Mouse (Mus musculus) cerebellum, adult 2 months (tissue): ENCODE measurements at regions not wholly inside any gene's neighbourhood (a gene's known extent, or its start where the extent isn't known, plus 50 kb on each side); places are given as distances from the start of the nearest gene placed in this dataset.

Source experiments
- DNase-seq, 2 experiments: peaks; one replicate each; pipeline ENCODE4 v3.0.0; 2021
- H3K27ac ChIP-seq: fragments of 200-500 bp; 2 replicates; pipeline ENCODE4 v1.5.1; 2012; ENCODE audit warnings: low read length, control low read depth, inconsistent platforms; ENCODE audit not compliant: insufficient read depth
- H3K27me3 ChIP-seq: fragments of 200-500 bp; 2 replicates; pipeline ENCODE4 v1.6.1; 2012; ENCODE audit warnings: inconsistent platforms, mild to moderate bottlenecking, low read length, moderate library complexity; ENCODE audit not compliant: control insufficient read depth, insufficient read depth
- H3K4me1 ChIP-seq: fragments of 200-500 bp; 2 replicates; pipeline ENCODE4 v1.6.1; 2011; ENCODE audit warnings: low read length; ENCODE audit not compliant: control insufficient read depth, insufficient read depth
- H3K4me3 ChIP-seq: fragments of 200-500 bp; replicated peaks from 2 replicates; pipeline ENCODE3; 2011; ENCODE audit warnings: mild to moderate bottlenecking, low read depth, low read length, control low read depth; ENCODE audit not compliant: insufficient read depth
- CTCF ChIP-seq: fragments of 200-500 bp; IDR thresholded peaks from 2 replicates; pipeline ENCODE4 v1.5.1; 2011; ENCODE audit warnings: low read depth, mild to moderate bottlenecking, control low read depth, low read length, moderate library complexity, borderline replicate concordance; ENCODE audit not compliant: insufficient read depth
- POLR2A ChIP-seq: fragments of 200-500 bp; IDR thresholded peaks from 2 replicates; pipeline ENCODE4 v1.6.1; 2011; ENCODE audit warnings: low read length, control low read depth, borderline replicate concordance; ENCODE audit not compliant: insufficient read depth
- WGBS: fragments of 180-500 bp; shearing (Covaris S2); methylation state at CpG from one replicate; pipeline ENCODE4 v1.1.7; 2018; 5-methylcytosine and 5-hydroxymethylcytosine counted together

DNA sequence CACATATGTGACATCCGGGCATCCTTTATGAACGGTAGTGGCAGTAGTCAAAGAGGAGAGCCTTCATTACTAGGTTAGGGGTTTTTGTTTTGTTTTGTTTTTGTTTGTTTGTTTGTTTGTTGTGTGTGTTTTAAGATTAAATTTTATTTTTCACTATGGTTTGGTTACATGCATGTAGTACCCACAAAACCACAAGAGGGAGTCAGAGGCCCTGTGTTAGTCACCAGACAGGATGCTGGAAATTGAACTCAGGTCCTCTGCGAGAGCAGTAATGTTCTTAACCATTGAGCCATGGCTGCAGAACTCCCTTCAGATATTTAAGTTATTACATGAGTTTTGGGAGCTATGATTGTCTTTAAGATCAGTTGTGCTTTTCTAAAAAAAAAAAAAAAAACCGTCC lies 109.3 kb upstream of the Tmco5 start:
- H3K4me3 ChIP-seq, result no peak overlapping the region
- no peak for TF ChIP-seq POLR2A
- no peak for TF ChIP-seq CTCF
- no peak overlapping the region for H3K27ac ChIP-seq
- no peaks in the 10 kb centered on the region for H3K27me3 ChIP-seq
- 94% methylated on average over 4 of the region's 4 CpGs for WGBS
- DNase-seq, result no peak
- H3K4me1 ChIP-seq, result no peaks in the 10 kb centered on the region

DNA sequence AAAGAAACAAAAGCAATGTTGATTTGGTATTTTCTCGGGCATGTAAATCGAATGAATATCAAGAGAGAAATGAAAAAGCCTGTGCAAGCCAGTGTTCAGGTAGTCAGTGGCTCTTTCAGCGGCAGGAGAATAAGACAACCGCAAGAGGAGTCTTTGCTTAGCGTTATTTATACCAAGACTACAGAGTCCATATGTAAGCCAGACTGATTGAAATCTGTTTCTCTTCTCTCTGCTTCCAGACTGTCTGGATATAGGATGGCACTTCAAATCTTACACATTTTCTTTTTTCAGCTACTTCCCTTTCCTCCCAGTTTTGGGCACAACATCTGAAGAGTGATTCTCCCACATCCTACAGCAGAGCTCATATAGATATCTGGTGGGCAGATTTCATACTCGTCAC lies 105.9 kb upstream of the Tmco5 start:
- 91% methylated on average over 6 of the region's 6 CpGs for WGBS
- H3K27ac ChIP-seq, result no peak overlapping the region
- no peak for DNase-seq
- no peaks in the 10 kb centered on the region for H3K27me3 ChIP-seq
- H3K4me1 ChIP-seq, result no peaks in the 10 kb centered on the region
- H3K4me3 ChIP-seq, result no peak overlapping the region
- no peak for TF ChIP-seq POLR2A
- no peak for TF ChIP-seq CTCF

DNA sequence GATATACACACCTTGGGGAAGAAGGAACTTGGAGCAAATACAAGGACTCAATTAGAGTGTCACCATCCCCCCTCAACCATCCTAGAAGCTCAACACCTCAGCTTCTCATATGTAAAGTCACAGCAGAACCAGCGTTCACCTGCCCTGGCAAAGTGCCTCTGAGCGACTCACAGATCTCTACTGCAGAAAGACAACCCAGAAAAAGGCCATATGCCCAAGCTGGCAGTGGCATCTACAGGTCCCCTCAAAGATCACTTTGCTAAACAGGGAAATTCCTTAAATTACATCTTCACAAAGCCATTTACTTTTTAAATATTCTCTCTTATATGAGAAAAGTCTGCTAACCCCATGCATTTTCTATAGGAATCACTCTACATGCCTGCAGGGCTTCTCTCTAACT lies 78.3 kb upstream of the Tmco5 start:
- H3K4me3 ChIP-seq, result no peak overlapping the region
- WGBS, result 75% methylated on average over 2 of the region's 2 CpGs
- no peaks in the 10 kb centered on the region for H3K27me3 ChIP-seq
- TF ChIP-seq CTCF (no peak), POLR2A (no peak)
- no peak for DNase-seq
- no peaks in the 10 kb centered on the region for H3K4me1 ChIP-seq
- H3K27ac ChIP-seq, result no peak overlapping the region

DNA sequence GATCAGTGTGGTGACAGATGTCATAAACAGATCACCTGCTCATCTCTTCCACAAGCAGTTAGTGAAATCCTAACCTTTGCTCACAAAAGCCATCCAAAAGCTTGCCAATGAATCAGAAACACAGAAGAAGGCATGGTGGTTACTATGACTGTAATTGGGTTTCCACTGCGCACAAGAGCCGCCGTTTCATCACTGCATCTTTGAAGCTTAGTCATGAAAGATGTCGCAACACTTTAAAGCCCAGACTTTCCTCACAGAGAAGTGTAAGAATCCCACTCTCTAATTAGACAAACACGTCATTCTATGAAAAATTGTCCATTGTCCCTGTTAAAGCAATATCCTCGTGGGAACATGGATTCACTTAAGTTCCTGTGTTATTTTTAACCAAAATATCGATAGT lies 76.9 kb upstream of the Tmco5 start:
- TF ChIP-seq CTCF, result no peak
- no peak for TF ChIP-seq POLR2A
- Histone ChIP-seq H3K4me1 (no peaks in the 10 kb centered on the region), H3K27me3 (no peaks in the 10 kb centered on the region), H3K4me3 (no peak overlapping the region), H3K27ac (no peak overlapping the region)
- 85% methylated on average over 7 of the region's 7 CpGs for whole genome bisulfite sequencing
- DNase-seq, result no peak

DNA sequence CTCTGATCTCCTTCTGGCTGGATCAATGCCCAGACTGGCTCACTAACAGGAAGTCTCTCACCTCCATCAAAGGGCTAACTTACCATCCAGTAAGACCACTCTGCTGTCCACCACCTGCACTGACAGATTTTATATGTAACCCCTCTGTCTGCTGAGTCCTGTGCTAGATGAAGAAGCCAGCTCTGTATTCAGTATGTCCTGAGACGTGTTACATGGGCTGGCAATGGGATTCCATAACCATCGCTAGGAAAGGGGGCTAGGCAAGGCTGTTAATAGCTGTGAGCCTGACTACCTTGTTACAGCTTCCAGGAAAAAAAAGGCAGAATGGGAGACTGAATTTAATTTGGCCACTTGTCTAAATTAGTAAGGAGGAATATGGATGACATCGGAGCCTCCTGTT lies 71.3 kb upstream of the Tmco5 start:
- WGBS, result 80% methylated on average over 3 of the region's 3 CpGs
- no peak overlapping the region for H3K27ac ChIP-seq
- TF ChIP-seq POLR2A (no peak), CTCF (no peak)
- H3K27me3 ChIP-seq, result no peaks in the 10 kb centered on the region
- no peak overlapping the region for H3K4me3 ChIP-seq
- no peak for DNase-seq
- H3K4me1 ChIP-seq, result no peaks in the 10 kb centered on the region

DNA sequence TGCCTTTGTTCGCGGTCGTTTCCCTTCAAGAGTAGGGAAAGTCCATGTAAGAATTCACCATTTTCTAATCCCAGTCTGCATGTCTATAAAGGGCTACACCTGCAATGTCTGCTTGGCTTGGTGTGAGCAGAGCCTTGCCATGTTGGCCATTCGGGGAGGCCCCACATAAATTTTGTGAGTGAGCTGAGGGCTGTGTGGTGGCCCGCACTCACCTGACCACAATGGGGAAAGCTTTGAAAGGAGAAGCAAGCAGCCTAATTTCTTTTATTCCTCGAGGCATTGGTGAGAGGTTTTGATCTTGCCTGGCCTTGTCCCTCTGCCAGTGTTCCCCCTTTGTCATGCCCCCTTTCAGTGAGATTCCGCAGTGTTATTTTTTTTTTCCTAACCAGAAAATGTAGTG lies 70.9 kb upstream of the Tmco5 start:
- Histone ChIP-seq H3K27me3 (no peaks in the 10 kb centered on the region), H3K27ac (no peak overlapping the region), H3K4me1 (no peaks in the 10 kb centered on the region), H3K4me3 (no peak overlapping the region)
- TF ChIP-seq CTCF, result no peak
- no peak for TF ChIP-seq POLR2A
- 75% methylated on average over 7 of the region's 7 CpGs for WGBS
- no peak for DNase-seq

DNA sequence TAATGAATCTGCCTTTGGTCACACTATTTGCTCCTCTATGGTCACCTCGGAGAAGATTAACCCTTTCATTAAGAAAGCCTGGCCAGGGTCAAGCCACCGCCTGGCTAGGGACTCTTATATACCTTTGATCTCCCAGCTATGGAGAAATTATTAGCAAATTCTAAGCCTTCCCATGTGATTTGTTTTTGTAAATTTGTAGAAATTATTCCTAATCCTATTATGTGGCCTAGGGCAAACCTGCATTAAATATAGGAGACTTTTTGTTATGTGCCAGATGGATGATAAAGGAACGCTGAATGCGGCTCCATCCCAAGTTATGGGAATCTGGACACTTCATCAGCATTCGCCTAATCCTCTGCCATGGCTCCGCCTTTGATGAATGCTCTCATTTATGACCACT lies 70.4 kb upstream of the Tmco5 start:
- TF ChIP-seq POLR2A, result no peak
- no peak for TF ChIP-seq CTCF
- H3K27me3 ChIP-seq, result no peaks in the 10 kb centered on the region
- no peak overlapping the region for H3K27ac ChIP-seq
- WGBS, result 70% methylated on average over 6 of the region's 6 CpGs
- DNase-seq, result no peak
- no peak overlapping the region for H3K4me3 ChIP-seq
- no peaks in the 10 kb centered on the region for H3K4me1 ChIP-seq

DNA sequence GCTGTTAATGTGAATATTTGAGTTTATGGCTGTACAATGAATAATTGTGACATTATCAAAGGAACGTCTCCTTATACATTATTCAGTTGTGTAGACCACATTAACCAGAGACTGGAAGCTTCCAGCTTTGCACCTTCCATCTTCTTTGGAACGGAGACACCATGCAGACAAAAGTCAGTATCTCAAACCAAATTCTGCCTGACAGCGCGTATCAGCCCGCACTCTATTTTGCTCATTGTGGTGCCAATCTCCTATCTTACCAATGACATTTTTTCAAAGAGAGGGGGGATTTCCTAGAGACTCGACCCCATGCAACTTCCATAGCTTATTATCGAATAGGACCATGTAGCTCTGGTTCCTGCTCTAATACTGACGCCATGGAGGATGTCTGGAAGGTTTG lies 69.9 kb upstream of the Tmco5 start:
- H3K4me3 ChIP-seq, result no peak overlapping the region
- WGBS, result 87% methylated on average over 8 of the region's 8 CpGs
- H3K27ac ChIP-seq, result no peak overlapping the region
- H3K4me1 ChIP-seq, result no peaks in the 10 kb centered on the region
- TF ChIP-seq POLR2A, result no peak
- TF ChIP-seq CTCF, result no peak
- no peaks in the 10 kb centered on the region for H3K27me3 ChIP-seq
- no peak for DNase-seq

DNA sequence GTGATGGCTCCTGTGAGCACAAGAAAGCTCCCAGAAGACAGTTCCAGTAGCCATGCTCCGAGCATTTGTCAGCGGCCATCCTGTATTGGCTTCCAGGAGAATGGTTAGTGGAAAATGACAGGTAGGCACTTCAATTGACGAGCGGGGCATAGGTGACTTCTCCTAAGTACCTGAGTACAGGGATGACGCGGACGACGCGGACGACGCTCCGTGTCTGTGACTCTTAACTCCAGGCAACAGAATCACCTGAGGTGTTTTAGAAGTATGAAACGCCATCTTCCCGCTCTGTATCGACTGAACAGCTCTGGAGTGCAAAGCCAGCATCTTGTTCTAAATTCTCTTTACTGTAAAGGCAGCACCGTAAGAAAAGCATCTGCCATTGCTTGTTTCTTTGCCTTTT lies 68.4 kb upstream of the Tmco5 start:
- 97% methylated on average over 16 of the region's 16 CpGs for WGBS
- no peak for DNase-seq
- Histone ChIP-seq H3K4me3 (no peak overlapping the region), H3K27me3 (no peaks in the 10 kb centered on the region), H3K27ac (no peak overlapping the region), H3K4me1 (no peaks in the 10 kb centered on the region)
- TF ChIP-seq CTCF (no peak), POLR2A (no peak)
